Mouse (Mus musculus) embryonic fibroblast, embryonic 13.5 days (primary cell): ENCODE data around the gene E330009J07Rik.

Experiments
- CTCF ChIP-seq: IDR thresholded peaks from 2 replicates; pipeline ENCODE4 v1.5.1; 2011; ENCODE audit warnings: mild to moderate bottlenecking, control low read depth, low read length, moderate library complexity, borderline replicate concordance; ENCODE audit not compliant: insufficient read depth
- POLR2A ChIP-seq: IDR thresholded peaks from 2 replicates; pipeline ENCODE4 v1.6.1; 2011; ENCODE audit warnings: low read depth, mild to moderate bottlenecking, control low read depth, low read length, moderate library complexity

DNA sequence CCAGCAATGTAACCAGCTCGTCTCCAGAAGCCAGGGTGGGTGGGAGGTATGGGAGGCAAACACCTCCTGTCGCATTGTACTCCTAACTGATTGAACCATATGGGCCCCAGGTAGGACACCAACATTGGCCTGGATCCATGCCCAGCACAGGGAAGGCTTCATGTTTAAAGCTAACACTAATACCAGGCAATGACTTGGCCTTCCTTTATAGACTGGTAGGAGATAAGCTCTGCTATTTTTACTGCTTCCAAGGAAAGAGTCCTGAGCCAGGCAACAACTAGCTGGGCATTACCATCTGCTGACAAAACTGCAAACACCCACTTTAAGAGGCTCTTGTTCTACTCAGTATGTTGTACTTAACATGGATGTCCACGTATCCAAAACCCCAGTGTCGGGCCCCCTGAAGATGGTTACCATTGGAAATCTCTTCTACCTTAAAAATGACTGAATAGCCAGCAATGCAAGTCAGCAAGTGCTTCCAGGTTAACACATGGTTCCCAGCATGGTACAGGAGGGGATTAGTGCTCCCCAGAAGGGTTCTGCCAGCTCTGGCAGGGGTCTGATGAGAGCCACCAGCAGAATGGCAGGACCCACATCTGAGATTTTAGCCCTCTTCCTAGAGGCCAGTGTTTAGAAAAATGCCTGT, 32.2 kb downstream of the E330009J07Rik start:
- TF ChIP-seq CTCF = no peak
- TF ChIP-seq POLR2A = no peak
